8 mouse cellular contexts compared by ENCODE assay signal in the genomic region with DNA sequence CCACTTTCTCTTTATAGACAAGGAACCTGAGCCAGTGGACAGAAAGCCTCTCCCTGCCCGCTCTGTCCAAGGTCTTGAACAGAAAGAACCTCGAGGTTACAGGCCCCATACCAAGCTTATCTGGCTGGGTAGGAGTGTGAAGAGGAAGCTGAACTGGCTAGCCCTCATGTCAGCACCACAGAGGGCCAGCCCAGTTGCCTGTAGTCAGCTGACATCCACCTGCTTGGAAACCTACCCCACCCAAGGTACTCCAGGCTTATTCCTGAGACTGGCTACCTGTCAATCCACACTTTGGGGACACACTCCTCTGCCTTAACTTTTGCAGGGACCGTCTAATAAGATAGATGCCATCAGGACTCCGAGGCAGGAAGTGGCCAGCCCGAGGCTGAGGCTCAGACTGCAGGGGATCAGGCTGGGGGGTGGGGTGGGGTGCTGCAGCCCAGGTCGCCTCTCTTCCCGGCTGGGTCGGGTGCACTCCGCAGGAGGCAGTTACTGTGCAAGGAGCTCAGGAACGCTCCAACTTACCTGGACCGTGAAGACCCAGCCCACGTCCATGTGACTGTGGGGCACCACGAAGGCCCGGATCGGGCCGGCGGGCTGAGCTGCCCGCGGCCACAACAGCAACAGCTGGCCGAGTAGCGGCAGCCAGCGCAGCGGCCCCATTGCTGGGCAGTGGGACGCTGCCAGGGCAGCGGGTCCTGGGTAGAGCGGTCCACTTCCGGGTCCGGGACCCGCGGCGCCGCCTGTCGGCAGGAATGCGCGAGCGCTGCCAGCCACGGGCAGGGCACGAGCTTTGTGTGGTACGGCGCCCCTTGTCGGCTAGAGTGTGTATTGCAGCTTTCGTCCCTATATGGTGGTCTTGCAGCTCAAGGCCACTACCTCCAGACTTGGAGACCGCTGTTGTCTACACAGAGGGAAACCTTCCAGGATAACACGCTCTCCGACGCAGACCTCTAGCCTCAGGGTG. TPM values are rescaled to one million over a fixed set of nuclear protein-coding genes. Genes with fewer than 3 reads are reported as not detected.
DNase-seq lines count a peak whose midpoint lies in the region; ATAC-seq and TF ChIP-seq lines count a peak whose summit lies in the region.

A gene (minus strand): TSS at position 741 of the 967 bp plus-strand sequence.

- no peaks in the 10 kb centered on the region for H3K4me1 ChIP-seq in cortical plate, adult 2 months (ENCODE audit: control insufficient read depth, insufficient read depth, low read length)

- TF ChIP-seq POLR2A in cortical plate, adult 2 months (IDR thresholded peaks at IDR 0.05; ENCODE audit: extremely low read depth, insufficient read depth, low read length), result no peak

- H3K27ac ChIP-seq in cortical plate, adult 2 months (ENCODE audit: insufficient read depth, low read length), result no peak within 1 kb of the TSS

- peak; percentile 92 for TF ChIP-seq CTCF in cortical plate, adult 2 months (IDR thresholded peaks at IDR 0.05; ENCODE audit: extremely low read depth, insufficient read depth, low read length)

- peak; percentile 91 for DNase-seq in ZHBTc4 (ENCODE audit: low read depth, low spot score)
- peak; percentile 96 for DNase-seq in gastrocnemius, postnatal 10 days
- DNase-seq in induced T-regulatory cell, adult 2 months (ENCODE audit: low read depth), result peak; percentile 93
- DNase-seq in left cerebral cortex, adult 9 months (ENCODE audit: low spot score in 2 of 2), result peak; percentile 66 to 92
- DNase-seq in right cerebral cortex, postnatal 14 days, result peak; percentile 94
- DNase-seq in urinary bladder, postnatal 36 days (ENCODE audit: low spot score in 2 of 2), result peak; percentile 81 to 87

- peak within 1 kb of the TSS; percentile 49 for H3K4me3 ChIP-seq in cortical plate, adult 2 months (ENCODE audit: insufficient read depth, low read length)

- peak; percentile 98 for ATAC-seq in megakaryocyte progenitor cell, adult 5-6 weeks (replicated peaks; ENCODE audit: poor library complexity)

RNA-seq across cellular contexts. Expression of the gene that starts here (rescaled TPM):
- 33.7 and 35.3 TPM in 2 replicates for polyA plus RNA-seq in cortical plate, adult 2 months (2012; rRNA removed)
- total RNA-seq in gastrocnemius, postnatal 10 days (2021), result 10 to 100 TPM; 12.1 to 15.1 TPM
- total RNA-seq in megakaryocyte progenitor cell, adult 5-6 weeks (2015), result 35.2 and 37.6 TPM in 2 replicates
- total RNA-seq in megakaryocyte progenitor cell, adult 5-6 weeks (2017), result 17.9 and 19.4 TPM in 2 replicates
